Mouse (Mus musculus) lung, postnatal 0 days (tissue): Measurements from ENCODE around the gene Clic1. TPM values are rescaled to one million over a fixed set of nuclear protein-coding genes. Genes with fewer than 3 reads are reported as not detected.

Experiments used
- ATAC-seq: fragments of 200-750 bp; cut with Nextera tagmentation; 2 replicates; pipeline ENCODE4 v1.8.0; 2017; ENCODE audit warnings: moderate library complexity
- DNase-seq: peaks from one replicate; pipeline ENCODE4 v3.0.0-alpha.2; 2016; ENCODE audit warnings: low spot score
- H3K27ac ChIP-seq: fragments of 300-500 bp; sonication (generic); 2 replicates; pipeline ENCODE4 v1.5.1; 2014; ENCODE audit warnings: antibody characterized with exemption, mild to moderate bottlenecking, low read length, mixed read lengths
- H3K27me3 ChIP-seq: fragments of 300-500 bp; sonication (generic); replicated peaks from 2 replicates; pipeline ENCODE4 v1.6.1; 2014; ENCODE audit warnings: low read length, mixed read lengths; ENCODE audit not compliant: insufficient read depth
- H3K36me3 ChIP-seq: fragments of 300-500 bp; sonication (generic); 2 replicates; pipeline ENCODE4 v1.6.1; 2014; ENCODE audit warnings: low read length, mixed read lengths; ENCODE audit not compliant: insufficient read depth
- H3K4me1 ChIP-seq: fragments of 300-500 bp; sonication (generic); 2 replicates; pipeline ENCODE4 v1.6.1; 2014; ENCODE audit warnings: antibody characterized with exemption, low read depth, low read length, mixed read lengths; ENCODE audit not compliant: insufficient read depth
- H3K4me2 ChIP-seq: fragments of 300-500 bp; sonication (generic); replicated peaks from 2 replicates; pipeline ENCODE4 v1.6.1; 2014; ENCODE audit warnings: low read depth, mild to moderate bottlenecking, low read length, moderate library complexity, mixed read lengths
- H3K4me3 ChIP-seq: fragments of 300-500 bp; sonication (generic); 2 replicates; pipeline ENCODE4 v1.5.1; 2014; ENCODE audit warnings: low read depth, low read length
- H3K9ac ChIP-seq: fragments of 300-500 bp; sonication (generic); replicated peaks from 2 replicates; pipeline ENCODE4 v1.6.1; 2014; ENCODE audit warnings: low read depth, mild to moderate bottlenecking
- H3K9me3 ChIP-seq: fragments of 300-500 bp; sonication (generic); 2 replicates; pipeline ENCODE4 v1.6.1; 2016; ENCODE audit warnings: low read length, mixed read lengths
- CTCF ChIP-seq: IDR thresholded peaks from 2 replicates; pipeline ENCODE4 v1.5.1; 2016; ENCODE audit warnings: antibody characterized with exemption, mild to moderate bottlenecking
- EP300 ChIP-seq: IDR thresholded peaks from 2 replicates; pipeline ENCODE4 v1.6.1; 2016; ENCODE audit warnings: antibody characterized with exemption, mild to moderate bottlenecking, control low read depth
- WGBS: fragments of 180-500 bp; shearing (Covaris S2); extraction: QIAGEN DNeasy Blood & Tissue Kit; methylation state at CpG from one replicate; pipeline ENCODE4 v1.1.7; 2014; 5-methylcytosine and 5-hydroxymethylcytosine counted together
- polyA plus RNA-seq: library from polyadenylated mRNA; unstranded; fragments of >200 nt; fragmentation: Nextera tagmentation; extraction: Ambion mirVana; gene quantifications from 2 replicates; pipeline ENCODE4 v1.2.1, GENCODE M21; 2015

The Clic1 gene
- polyA plus RNA-seq, 1 experiment from 2014 or later = 355 TPM

- Histone ChIP-seq H3K27me3 (no peaks in the 10 kb centered on the region), H3K4me2 (no peak overlapping the region), H3K27ac (no peak overlapping the region), H3K4me3 (no peak overlapping the region), H3K36me3 (no peaks in the 10 kb centered on the region), H3K4me1 (peaks cover 3% of the 10 kb centered on the region; the same call in 1 of the 2 replicates), H3K9me3 (no peaks in the 10 kb centered on the region), H3K9ac (no peak overlapping the region)
- 87% methylated on average over 5 of the region's 5 CpGs for WGBS
- TF ChIP-seq EP300 (no peak), CTCF (0 out of 2 replicates have a peak, but pooled peaks have one; percentile 9)
- ATAC-seq (no peak), DNase-seq (no peak)
Measured at GRCm38 (mm10) chr17:35023221-35023620, 26.5 kb upstream of the Clic1 start.

GRCm38 (mm10) chr17:35023756-35024155, 26.0 kb upstream of the Clic1 start:
- H3K9ac ChIP-seq = no peak overlapping the region
- TF ChIP-seq EP300 (no peak), CTCF (no peak)
- H3K36me3 ChIP-seq = no peaks in the 10 kb centered on the region
- H3K4me1 ChIP-seq = peaks cover 3% of the 10 kb centered on the region; the same call in 1 of the 2 replicates
- no peak overlapping the region for H3K4me3 ChIP-seq
- DNase-seq = no peak
- no peaks in the 10 kb centered on the region for H3K9me3 ChIP-seq
- 48% methylated on average over 4 of the region's 4 CpGs for WGBS
- no peak for ATAC-seq
- H3K4me2 ChIP-seq = no peak overlapping the region
- no peak overlapping the region for H3K27ac ChIP-seq
- H3K27me3 ChIP-seq = no peaks in the 10 kb centered on the region

GRCm38 (mm10) chr17:35024261-35024660, 25.5 kb upstream of the Clic1 start:
- 56% methylated on average over 12 of the region's 13 CpGs for WGBS
- no peak overlapping the region for H3K27ac ChIP-seq

GRCm38 (mm10) chr17:35024691-35025488, 24.9 kb upstream of the Clic1 start:
- ATAC-seq (peak; percentile 20; the same call in 1 of the 2 replicates), DNase-seq (peak; percentile 42)
- H3K4me3 ChIP-seq = no peak overlapping the region
- no peaks in the 10 kb centered on the region for H3K27me3 ChIP-seq
- no peak overlapping the region for H3K4me2 ChIP-seq
- peaks cover 3% of the 10 kb centered on the region; the same call in 1 of the 2 replicates for H3K4me1 ChIP-seq
- no peak overlapping the region for H3K9ac ChIP-seq
- no peak for TF ChIP-seq CTCF
- TF ChIP-seq EP300 = 0 out of 2 replicates have a peak, but pooled peaks have one; percentile 11
- WGBS = 65% methylated on average over 5 of the region's 10 CpGs
- no peaks in the 10 kb centered on the region for H3K36me3 ChIP-seq
- no peaks in the 10 kb centered on the region for H3K9me3 ChIP-seq
- no peak overlapping the region for H3K27ac ChIP-seq

More at GRCm38 (mm10) chr17:35024261-35024660, 25.5 kb upstream of the Clic1 start:
- Histone ChIP-seq H3K36me3 (no peaks in the 10 kb centered on the region), H3K4me2 (no peak overlapping the region), H3K9me3 (no peaks in the 10 kb centered on the region), H3K27me3 (no peaks in the 10 kb centered on the region), H3K4me3 (no peak overlapping the region), H3K9ac (no peak overlapping the region), H3K4me1 (peaks cover 3% of the 10 kb centered on the region; the same call in 1 of the 2 replicates)
- no peak for DNase-seq
- TF ChIP-seq EP300 (no peak), CTCF (no peak)
- no peak for ATAC-seq

- 71% methylated on average over 4 of the region's 5 CpGs for WGBS
- Histone ChIP-seq H3K9me3 (no peaks in the 10 kb centered on the region), H3K4me3 (no peak overlapping the region), H3K36me3 (no peaks in the 10 kb centered on the region), H3K4me2 (no peak overlapping the region), H3K27me3 (no peaks in the 10 kb centered on the region), H3K4me1 (peaks cover 3% of the 10 kb centered on the region; the same call in 1 of the 2 replicates), H3K27ac (no peak overlapping the region), H3K9ac (no peak overlapping the region)
- no peak for TF ChIP-seq CTCF
- TF ChIP-seq EP300 = no peak
- no peak for DNase-seq
- no peak for ATAC-seq
Measured at GRCm38 (mm10) chr17:35026206-35026605, 23.6 kb upstream of the Clic1 start.

GRCm38 (mm10) chr17:35027277-35028068, 22.3 kb upstream of the Clic1 start, which contains the start of gene Sapcd1:
Sapcd1 (minus strand) TSS chr17:35028016.
- Histone ChIP-seq H3K4me1 (peaks cover 3% of the 10 kb centered on the region; the same call in 1 of the 2 replicates), H3K9me3 (no peaks in the 10 kb centered on the region), H3K27ac (no peak within 1 kb of the TSS), H3K4me2 (no peak within 1 kb of the TSS), H3K9ac (no peak within 1 kb of the TSS), H3K36me3 (no peaks in the 10 kb centered on the region), H3K4me3 (no peak within 1 kb of the TSS), H3K27me3 (no peaks in the 10 kb centered on the region)
- no peak for ATAC-seq
- no peak for DNase-seq
- WGBS = 54% methylated on average over 12 of the region's 13 CpGs
- TF ChIP-seq EP300 (no peak), CTCF (no peak)
